Mouse (Mus musculus) embryonic fibroblast, embryonic 13.5 days (primary cell): ENCODE results near the gene Syt14. TPM values are rescaled to one million over a fixed set of nuclear protein-coding genes. Genes with fewer than 3 reads are reported as not detected.

Experiments used
- H3K27ac ChIP-seq: 2 replicates; pipeline ENCODE4 v1.5.1; 2012; ENCODE audit warnings: low read length, control low read depth, inconsistent platforms; ENCODE audit not compliant: insufficient read depth
- H3K4me1 ChIP-seq: 2 replicates; pipeline ENCODE4 v1.6.1; 2011; ENCODE audit warnings: low read length; ENCODE audit not compliant: control insufficient read depth, insufficient read depth
- H3K4me3 ChIP-seq: 2 replicates; pipeline ENCODE4 v1.5.1; 2011; ENCODE audit warnings: mild to moderate bottlenecking, control low read depth, low read length; ENCODE audit not compliant: insufficient read depth
- CTCF ChIP-seq: IDR thresholded peaks from 2 replicates; pipeline ENCODE4 v1.5.1; 2011; ENCODE audit warnings: mild to moderate bottlenecking, control low read depth, low read length, moderate library complexity, borderline replicate concordance; ENCODE audit not compliant: insufficient read depth
- POLR2A ChIP-seq: IDR thresholded peaks from 2 replicates; pipeline ENCODE4 v1.6.1; 2011; ENCODE audit warnings: low read depth, mild to moderate bottlenecking, control low read depth, low read length, moderate library complexity
- polyA plus RNA-seq: library from polyadenylated mRNA; stranded (reverse); fragments of >200 nt; gene quantifications from 2 replicates; pipeline ENCODE4 v1.2.4, GENCODE M21; 2011; ENCODE audit warnings: low read depth; ENCODE audit not compliant: missing spikeins, insufficient read length

The Syt14 gene
- polyA plus RNA-seq, 1 experiment, result 1.5 TPM

DNA sequence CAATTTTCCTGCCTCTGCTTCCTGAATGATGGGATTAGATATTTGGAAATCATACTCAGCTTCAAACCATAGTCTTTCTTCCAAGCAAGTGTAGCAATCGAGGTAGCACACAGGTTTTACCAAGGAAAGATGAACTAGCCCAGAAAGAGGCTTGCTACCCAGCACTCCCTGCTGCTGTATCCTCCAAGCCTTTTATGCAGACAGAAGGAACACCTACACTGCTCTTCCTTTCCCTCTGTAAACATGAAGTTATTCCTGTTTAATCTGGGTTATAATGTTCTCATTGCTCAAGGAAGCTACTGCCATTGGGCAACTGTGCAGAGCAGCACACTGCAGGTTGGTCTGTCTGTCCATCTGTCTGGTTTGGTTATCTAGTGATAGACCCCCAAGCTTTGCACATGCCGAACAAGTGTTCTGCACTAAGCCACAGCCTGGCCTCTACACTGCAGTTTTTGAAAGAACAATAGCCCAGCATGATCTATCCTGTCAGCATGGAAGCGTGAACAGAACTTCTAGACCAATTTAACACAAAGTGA, 7.3 kb upstream of the Syt14 start:
- Histone ChIP-seq H3K4me3 (no peak overlapping the region), H3K4me1 (no peaks in the 10 kb centered on the region), H3K27ac (no peak overlapping the region)
- no peak for TF ChIP-seq CTCF
- no peak for TF ChIP-seq POLR2A

DNA sequence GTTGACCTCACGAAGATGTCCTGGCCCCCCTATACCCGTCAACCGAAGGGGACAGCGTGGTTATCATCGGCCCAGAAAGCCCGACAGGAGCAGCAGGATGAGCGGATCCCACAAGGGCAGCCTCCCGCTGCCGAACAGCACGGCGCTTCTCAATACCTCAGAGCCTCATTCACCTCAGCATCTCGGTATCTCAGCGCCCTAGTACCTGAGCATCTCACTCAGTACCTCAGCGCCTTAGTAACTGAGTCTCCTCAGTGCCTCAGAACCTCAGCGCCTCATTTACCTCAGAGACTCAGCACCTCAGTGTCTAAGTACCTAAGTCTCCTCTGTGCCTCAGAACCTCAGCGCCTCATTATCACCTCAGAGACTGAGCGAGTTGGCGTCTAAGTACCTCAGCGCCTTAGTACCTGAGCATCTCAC, 614 bp downstream of the Syt14 start:
- H3K27ac ChIP-seq, result no peak overlapping the region
- H3K4me3 ChIP-seq, result peak overlapping the region; percentile 53
- no peaks in the 10 kb centered on the region for H3K4me1 ChIP-seq
- TF ChIP-seq CTCF (no peak), POLR2A (no peak)

DNA sequence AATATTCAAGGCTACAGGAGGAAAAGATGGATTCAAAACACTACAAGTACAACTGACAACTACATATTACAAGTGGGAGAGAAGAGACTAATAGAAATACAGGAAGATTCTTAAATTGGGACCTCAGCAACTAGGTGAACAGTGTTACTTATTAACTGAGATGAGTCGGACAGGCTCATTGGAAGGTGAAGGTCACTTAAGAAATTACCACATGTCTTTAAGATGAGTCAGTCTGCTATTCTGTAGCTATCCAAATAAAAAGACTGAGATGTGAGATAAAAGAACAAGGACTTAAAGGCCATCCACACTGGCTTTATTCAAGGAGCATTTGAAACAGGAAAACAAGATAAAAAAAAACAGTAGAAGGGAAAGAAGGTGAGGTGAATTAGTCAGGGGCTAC, 11.3 kb downstream of the Syt14 start:
- TF ChIP-seq CTCF (no peak), POLR2A (no peak)
- H3K27ac ChIP-seq, result no peak overlapping the region
- no peaks in the 10 kb centered on the region; the same call in 1 of the 2 replicates for H3K4me1 ChIP-seq
- H3K4me3 ChIP-seq, result no peak overlapping the region

DNA sequence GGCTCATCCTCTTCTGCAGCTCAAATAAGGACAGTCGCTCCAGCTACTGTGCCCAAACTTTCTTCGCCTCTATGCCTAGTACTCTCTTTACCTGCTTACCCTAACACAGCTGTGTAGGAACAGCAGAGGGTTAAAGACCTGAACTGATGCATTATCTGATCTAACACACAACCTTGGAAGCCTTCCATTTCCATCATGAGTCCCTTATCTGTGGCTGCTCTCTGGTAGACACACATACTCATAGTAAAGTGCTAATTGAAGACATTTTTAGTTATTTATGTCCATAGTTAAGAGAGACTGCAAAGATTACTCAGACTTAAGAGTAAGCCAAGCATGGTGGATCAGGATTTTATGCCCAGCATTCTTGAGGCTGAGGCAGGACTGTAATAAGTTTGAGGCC, 23.2 kb downstream of the Syt14 start:
- no peak overlapping the region for H3K4me3 ChIP-seq
- TF ChIP-seq POLR2A, result no peak
- TF ChIP-seq CTCF, result no peak
- no peaks in the 10 kb centered on the region for H3K4me1 ChIP-seq

DNA sequence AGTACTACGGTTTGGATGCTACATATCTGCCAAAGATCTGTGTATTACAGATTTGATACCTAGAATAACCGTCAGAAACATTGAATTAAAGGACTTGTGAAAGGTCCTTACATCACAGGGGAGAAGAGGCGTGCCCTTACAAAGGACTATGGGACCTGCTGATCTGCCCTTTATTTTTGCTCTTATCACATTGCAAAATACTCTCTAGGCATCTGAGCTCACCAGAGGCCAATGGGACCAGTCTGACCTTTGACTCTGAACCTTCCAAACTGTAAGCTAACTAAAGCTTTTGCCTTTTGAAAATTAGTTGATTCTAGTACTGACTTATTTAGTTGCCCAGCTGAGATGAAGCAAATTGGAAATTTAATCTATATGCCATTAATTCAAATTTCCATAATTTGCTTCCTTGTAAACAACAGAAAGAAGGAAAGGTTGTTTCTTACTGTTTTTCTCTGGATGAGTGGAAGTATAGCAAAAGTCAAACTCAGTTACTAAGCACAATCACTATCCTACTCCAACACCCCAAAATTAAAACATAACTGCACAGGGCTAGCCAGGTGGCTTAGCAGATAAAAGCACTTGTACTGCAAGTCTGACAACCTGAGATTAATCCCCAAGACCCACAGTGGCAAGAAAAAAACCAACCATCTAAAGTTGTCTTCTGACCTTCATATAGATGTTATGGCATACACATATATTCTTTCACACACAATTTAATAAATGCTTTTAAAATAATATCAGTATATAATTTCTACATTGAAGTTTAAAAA, 24.4 kb downstream of the Syt14 start:
- Histone ChIP-seq H3K4me3 (no peak overlapping the region), H3K4me1 (no peaks in the 10 kb centered on the region), H3K27ac (no peak overlapping the region)
- no peak for TF ChIP-seq POLR2A
- TF ChIP-seq CTCF, result no peak

More for the DNA sequence above, 23.2 kb downstream of the Syt14 start:
- H3K27ac ChIP-seq, result no peak overlapping the region

DNA sequence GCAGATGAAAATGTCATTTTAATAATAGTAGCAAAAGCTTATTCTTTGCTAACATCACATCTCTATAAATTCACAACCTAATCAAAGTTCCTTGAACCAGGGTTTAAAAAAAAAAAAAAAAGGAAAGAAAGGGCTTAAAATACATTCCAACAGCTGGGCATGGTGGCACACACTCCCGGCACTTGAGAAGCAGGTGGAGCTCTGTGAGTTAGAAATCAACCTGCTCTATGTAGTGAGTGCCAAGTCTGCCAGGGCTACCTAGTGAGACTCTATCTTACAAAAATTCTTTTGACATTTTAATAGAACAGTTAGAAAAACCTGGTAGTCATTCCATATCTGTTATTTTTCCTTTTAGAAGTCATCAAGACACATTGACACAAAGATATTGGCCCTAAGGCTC, 31.0 kb downstream of the Syt14 start:
- no peak for TF ChIP-seq POLR2A
- TF ChIP-seq CTCF, result no peak
- Histone ChIP-seq H3K4me3 (no peak overlapping the region), H3K4me1 (no peaks in the 10 kb centered on the region), H3K27ac (no peak overlapping the region)

DNA sequence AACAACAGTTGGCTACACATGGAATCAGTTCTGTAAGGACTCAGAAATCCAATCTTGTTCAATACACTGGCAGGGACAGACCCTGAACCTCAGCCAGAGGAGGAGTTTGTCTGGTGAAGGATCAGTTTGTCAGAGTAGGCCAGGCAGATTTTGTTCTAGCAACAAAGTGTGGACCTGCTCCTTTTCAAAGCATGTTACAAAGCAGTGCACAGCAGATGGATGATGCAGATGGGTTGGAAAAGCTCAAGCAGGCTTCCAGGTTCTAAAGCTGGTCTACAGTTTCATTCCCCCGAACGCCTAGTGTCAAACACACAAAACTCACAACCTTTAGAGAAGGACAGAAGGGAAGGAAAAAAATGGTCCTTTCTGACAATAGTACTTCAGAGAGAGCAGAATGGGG, 31.6 kb downstream of the Syt14 start:
- no peak for TF ChIP-seq POLR2A
- no peak for TF ChIP-seq CTCF
- H3K4me3 ChIP-seq, result no peak overlapping the region
- no peaks in the 10 kb centered on the region for H3K4me1 ChIP-seq
- H3K27ac ChIP-seq, result no peak overlapping the region

DNA sequence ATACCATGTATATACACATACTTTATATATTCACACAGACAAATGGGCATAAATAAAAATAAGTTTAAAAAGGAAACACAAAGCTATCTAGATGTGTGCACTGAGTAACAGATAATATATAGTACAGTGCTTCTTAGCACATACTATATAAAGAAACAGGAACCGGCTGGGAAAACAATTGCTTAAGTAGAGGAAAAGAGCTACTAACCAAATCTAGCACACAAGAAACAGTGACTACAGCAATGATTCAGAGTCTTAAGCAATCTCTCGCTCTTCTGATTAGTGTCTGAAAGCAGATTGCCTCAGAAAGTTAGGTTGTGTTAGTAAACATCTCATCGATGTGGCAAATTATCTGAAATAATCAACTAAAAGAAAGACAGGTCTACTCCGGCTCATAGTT, 33.3 kb downstream of the Syt14 start:
- no peak overlapping the region for H3K27ac ChIP-seq
- H3K4me3 ChIP-seq, result no peak overlapping the region
- TF ChIP-seq CTCF (no peak), POLR2A (no peak)
- no peaks in the 10 kb centered on the region for H3K4me1 ChIP-seq

DNA sequence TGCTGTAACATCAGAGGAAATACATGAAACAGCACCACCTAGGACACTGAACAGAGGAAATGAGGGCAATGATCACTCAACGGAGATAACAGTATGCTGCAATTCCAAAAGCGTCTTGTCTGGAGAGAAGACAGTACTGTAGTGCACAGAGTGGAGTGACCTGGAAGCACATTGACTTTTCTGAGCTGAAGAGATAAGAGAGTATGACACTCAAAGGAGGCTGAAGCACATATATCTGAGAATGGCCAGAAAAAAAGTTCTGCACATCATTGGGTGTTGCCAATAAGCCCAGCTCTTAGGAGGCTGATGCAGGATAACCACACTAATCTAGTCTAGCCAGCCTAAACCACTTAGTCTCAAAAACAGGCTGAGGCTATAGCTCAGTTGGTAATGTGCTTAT, 34.0 kb downstream of the Syt14 start:
- H3K4me1 ChIP-seq, result no peaks in the 10 kb centered on the region
- TF ChIP-seq POLR2A (no peak), CTCF (no peak)
- no peak overlapping the region for H3K27ac ChIP-seq
- H3K4me3 ChIP-seq, result no peak overlapping the region

DNA sequence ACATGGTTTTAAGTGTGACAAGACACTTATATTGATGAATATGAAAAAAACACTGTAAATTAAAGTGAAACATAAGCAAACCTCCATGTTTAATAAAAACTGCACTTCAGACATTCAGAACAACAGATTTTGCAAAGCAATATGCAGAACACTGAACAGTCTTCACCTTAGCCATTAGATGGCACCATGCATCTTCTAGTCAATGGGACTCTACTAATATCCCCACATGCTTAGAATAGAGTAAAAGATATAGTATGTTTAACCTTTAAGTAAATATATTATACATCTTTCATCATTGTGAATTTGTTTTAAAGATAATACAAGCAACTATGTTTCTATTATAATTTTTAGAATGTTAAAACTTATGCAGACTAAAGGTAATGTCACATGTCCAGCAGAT, 34.7 kb downstream of the Syt14 start:
- H3K4me1 ChIP-seq, result no peaks in the 10 kb centered on the region
- no peak overlapping the region for H3K27ac ChIP-seq
- no peak for TF ChIP-seq POLR2A
- TF ChIP-seq CTCF, result no peak
- H3K4me3 ChIP-seq, result no peak overlapping the region
